Mouse (Mus musculus) cortical plate, adult 2 months (tissue): ENCODE results near the gene Rala. TPM values are rescaled to one million over a fixed set of nuclear protein-coding genes. Genes with fewer than 3 reads are reported as not detected.

Experiments
- H3K27ac ChIP-seq: fragments of 200-500 bp; 2 replicates; pipeline ENCODE4 v1.5.1; 2012; ENCODE audit warnings: low read length, control low read depth, inconsistent platforms; ENCODE audit not compliant: insufficient read depth
- H3K4me1 ChIP-seq: fragments of 200-500 bp; 2 replicates; pipeline ENCODE4 v1.6.1; 2011; ENCODE audit warnings: low read length; ENCODE audit not compliant: control insufficient read depth, insufficient read depth
- H3K4me3 ChIP-seq: fragments of 200-500 bp; 2 replicates; pipeline ENCODE4 v1.5.1; 2011; ENCODE audit warnings: mild to moderate bottlenecking, low read length, control low read depth; ENCODE audit not compliant: insufficient read depth
- CTCF ChIP-seq: fragments of 200-500 bp; IDR thresholded peaks from 2 replicates; pipeline ENCODE4 v1.5.1; 2011; ENCODE audit warnings: mild to moderate bottlenecking, control low read depth, low read length; ENCODE audit not compliant: insufficient read depth; ENCODE audit errors: extremely low read depth
- POLR2A ChIP-seq: fragments of 200-500 bp; IDR thresholded peaks from 2 replicates; pipeline ENCODE4 v1.6.1; 2011; ENCODE audit warnings: mild to moderate bottlenecking, low read length, control low read depth; ENCODE audit not compliant: insufficient read depth; ENCODE audit errors: extremely low read depth
- polyA plus RNA-seq: library from polyadenylated mRNA; depleted of rRNA; stranded (reverse); fragments of >200 nt; gene quantifications from 2 replicates; pipeline ENCODE4 v1.2.3, GENCODE M21; 2012

Gene Rala
- polyA plus RNA-seq, 1 experiment = 51.7 TPM

- Histone ChIP-seq H3K4me1 (no peaks in the 10 kb centered on the region), H3K27ac (no peak overlapping the region), H3K4me3 (no peak overlapping the region)
- TF ChIP-seq CTCF (no peak), POLR2A (no peak)
Measured at GRCm38 (mm10) chr13:17891545-17891944, 52.5 kb downstream of the Rala start.

GRCm38 (mm10) chr13:17884211-17884610 lies 59.8 kb downstream of the Rala start:
- Histone ChIP-seq H3K4me3 (no peak overlapping the region), H3K4me1 (no peaks in the 10 kb centered on the region), H3K27ac (no peak overlapping the region)
- no peak for TF ChIP-seq CTCF
- TF ChIP-seq POLR2A = no peak

- Histone ChIP-seq H3K27ac (no peak overlapping the region), H3K4me3 (no peak overlapping the region), H3K4me1 (no peaks in the 10 kb centered on the region)
- TF ChIP-seq CTCF (no peak), POLR2A (no peak)
Measured at GRCm38 (mm10) chr13:17879061-17879460, 65.0 kb downstream of the Rala start.

- Histone ChIP-seq H3K4me1 (peaks cover 2% of the 10 kb centered on the region; the same call in 1 of the 2 replicates), H3K27ac (no peak overlapping the region), H3K4me3 (no peak overlapping the region)
- TF ChIP-seq POLR2A = no peak
- no peak for TF ChIP-seq CTCF
Measured at GRCm38 (mm10) chr13:17866741-17867140, 77.3 kb downstream of the Rala start.

GRCm38 (mm10) chr13:17860536-17860935 lies 83.5 kb downstream of the Rala start:
- TF ChIP-seq POLR2A (no peak), CTCF (no peak)
- H3K27ac ChIP-seq = no peak overlapping the region

GRCm38 (mm10) chr13:17859365-17860033 lies 84.5 kb downstream of the Rala start:
- no peak overlapping the region for H3K4me3 ChIP-seq
- H3K27ac ChIP-seq = no peak overlapping the region
- no peaks in the 10 kb centered on the region for H3K4me1 ChIP-seq
- TF ChIP-seq CTCF (no peak), POLR2A (no peak)

More at GRCm38 (mm10) chr13:17860536-17860935, 83.5 kb downstream of the Rala start:
- Histone ChIP-seq H3K4me1 (no peaks in the 10 kb centered on the region), H3K4me3 (no peak overlapping the region)

GRCm38 (mm10) chr13:17857046-17857445 lies 87.0 kb downstream of the Rala start:
- H3K27ac ChIP-seq = no peak overlapping the region
- H3K4me3 ChIP-seq = no peak overlapping the region
- TF ChIP-seq POLR2A (no peak), CTCF (no peak)
- no peaks in the 10 kb centered on the region for H3K4me1 ChIP-seq

GRCm38 (mm10) chr13:17855492-17856138 lies 88.4 kb downstream of the Rala start:
- no peak overlapping the region for H3K27ac ChIP-seq
- H3K4me1 ChIP-seq = no peaks in the 10 kb centered on the region
- TF ChIP-seq POLR2A (no peak), CTCF (no peak)
- H3K4me3 ChIP-seq = no peak overlapping the region

- no peak overlapping the region for H3K4me3 ChIP-seq
- H3K27ac ChIP-seq = no peak overlapping the region
- no peaks in the 10 kb centered on the region for H3K4me1 ChIP-seq
- TF ChIP-seq POLR2A = no peak
- TF ChIP-seq CTCF = no peak
Measured at GRCm38 (mm10) chr13:17854755-17855154, 89.3 kb downstream of the Rala start.

- Histone ChIP-seq H3K4me1 (no peaks in the 10 kb centered on the region), H3K4me3 (no peak overlapping the region), H3K27ac (no peak overlapping the region)
- no peak for TF ChIP-seq CTCF
- no peak for TF ChIP-seq POLR2A
Measured at GRCm38 (mm10) chr13:17843336-17843735, 100.7 kb downstream of the Rala start.

GRCm38 (mm10) chr13:17842756-17843155 lies 101.3 kb downstream of the Rala start:
- Histone ChIP-seq H3K4me1 (no peaks in the 10 kb centered on the region), H3K27ac (no peak overlapping the region)
- TF ChIP-seq POLR2A = no peak
- no peak for TF ChIP-seq CTCF

More at GRCm38 (mm10) chr13:17842756-17843155, 101.3 kb downstream of the Rala start:
- no peak overlapping the region for H3K4me3 ChIP-seq
